Mouse (Mus musculus): Measurements from ENCODE around the gene Nlrp9a.
"Not testable (repeated sequence)": the region's sequence is repeated elsewhere in the genome, so short reads cannot be mapped to it uniquely, and the experiment has no call there.

The Nlrp9a gene

GRCm38 (mm10) chr7:26534723-26535122 is at the start of gene Nlrp9a:
Nlrp9a (plus strand) TSS chr7:26535023.
- not testable (repeated sequence) for DNase-seq

- DNase-seq: not testable (repeated sequence)
Observed at GRCm38 (mm10) chr7:26489514-26489913, 45.3 kb upstream of the Nlrp9a start.

- no peak for DNase-seq
Observed at GRCm38 (mm10) chr7:26589077-26589476, 54.3 kb downstream of the Nlrp9a start.

- no peak for DNase-seq
Observed at GRCm38 (mm10) chr7:26589774-26590173, 55.0 kb downstream of the Nlrp9a start.

- DNase-seq: not testable (repeated sequence)
Observed at GRCm38 (mm10) chr7:26618364-26618763, 83.5 kb downstream of the Nlrp9a start, which contains the start of gene Vmn1r185. Vmn1r185 (minus strand) TSS chr7:26618464.

Measured in heart, adult 11 months (tissue).